ENCODE assay signal across 24 mouse cellular contexts in the genomic region with DNA sequence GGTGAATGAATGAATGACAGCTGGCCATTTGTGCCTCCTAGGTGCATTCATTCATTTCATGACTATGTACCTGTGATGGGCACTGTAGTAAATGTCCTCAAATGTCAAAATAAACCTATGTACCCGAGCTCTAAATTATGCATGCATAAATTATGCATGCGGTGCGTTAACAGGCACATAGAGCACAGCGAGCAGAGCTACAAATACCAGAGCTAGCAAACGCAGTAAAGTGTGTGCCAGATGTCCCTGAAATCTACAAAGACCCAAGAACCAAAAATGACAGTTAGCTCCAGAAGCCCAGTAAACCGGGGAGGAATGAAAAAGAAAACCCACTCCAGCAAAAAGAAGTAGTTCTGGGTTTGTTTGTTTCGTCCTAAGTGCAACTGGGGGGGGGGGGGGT. TPM values are rescaled to one million over a fixed set of nuclear protein-coding genes. Genes with fewer than 3 reads are reported as not detected.
DNase-seq lines count a peak whose midpoint lies in the region; ATAC-seq lines count a peak whose summit lies in the region.
"Had no signal": no experiment of that assay in that cellular context is flagged by ENCODE, and none has a peak within 500 bp of the region (broad histone marks: within the 10 kb centered on the region; RNA-seq: fewer than 3 reads in every experiment).

No protein-coding gene starts in this region.

- WGBS in forebrain, embryonic 12.5 days: 40% methylated on average over 7 of the region's 7 CpGs
- WGBS in forebrain, embryonic 10.5 days: 74% methylated on average over 7 of the region's 7 CpGs
- WGBS in limb, embryonic 12.5 days: 51% methylated on average over 7 of the region's 7 CpGs
- whole genome bisulfite sequencing in limb, embryonic 10.5 days: 68% methylated on average over 7 of the region's 7 CpGs
- WGBS in neural tube, embryonic 13.5 days: 37% methylated on average over 7 of the region's 7 CpGs
- WGBS in neural tube, embryonic 14.5 days: 30% methylated on average over 7 of the region's 7 CpGs
- WGBS in hindbrain, embryonic 16.5 days: 39% methylated on average over 7 of the region's 7 CpGs

- H3K36me3 ChIP-seq in forebrain, embryonic 12.5 days (replicated peaks): no peaks in the 10 kb centered on the region
- H3K36me3 ChIP-seq in forebrain, embryonic 10.5 days (replicated peaks): no peaks in the 10 kb centered on the region
- no peaks in the 10 kb centered on the region for H3K36me3 ChIP-seq in limb, embryonic 12.5 days
- no peaks in the 10 kb centered on the region for H3K36me3 ChIP-seq in limb, embryonic 10.5 days
- no peaks in the 10 kb centered on the region for H3K36me3 ChIP-seq in neural tube, embryonic 13.5 days
- no peaks in the 10 kb centered on the region for H3K36me3 ChIP-seq in neural tube, embryonic 14.5 days (ENCODE audit: control insufficient read depth, insufficient read depth, low read length)
- no peaks in the 10 kb centered on the region for H3K36me3 ChIP-seq in hindbrain, embryonic 16.5 days (ENCODE audit: control insufficient read depth, insufficient read depth, low read length)
- H3K36me3 ChIP-seq: embryonic facial prominence, embryonic 13.5 days; G1E; heart, embryonic 13.5 days; hindbrain, embryonic 15.5 days had no signal

- peak overlapping the region; percentile 68 for H3K27ac ChIP-seq in forebrain, embryonic 12.5 days
- no peak overlapping the region for H3K27ac ChIP-seq in forebrain, embryonic 10.5 days
- H3K27ac ChIP-seq in limb, embryonic 12.5 days: peak overlapping the region; percentile 35; the same call in 1 of the 2 replicates
- no peak overlapping the region for H3K27ac ChIP-seq in limb, embryonic 10.5 days
- H3K27ac ChIP-seq in neural tube, embryonic 13.5 days (replicated peaks): peak overlapping the region; percentile 46
- peak overlapping the region; percentile 55; the same call in 1 of the 2 replicates for H3K27ac ChIP-seq in neural tube, embryonic 14.5 days (ENCODE audit: low read depth, low read length)
- no peak overlapping the region for H3K27ac ChIP-seq in hindbrain, embryonic 16.5 days (ENCODE audit: low read depth, low read length)
- H3K27ac ChIP-seq: embryonic facial prominence, embryonic 13.5 days; gastrocnemius, adult 2 months; heart, embryonic 13.5 days; hindbrain, embryonic 15.5 days had no signal

- DNase-seq in forebrain, embryonic 10.5 days (ENCODE audit: extremely low spot score, low spot score): no peak
- no peak for DNase-seq in limb, embryonic 10.5 days (ENCODE audit: low spot score)
- DNase-seq in neural tube, embryonic 10.5 days (ENCODE audit: extremely low spot score, low spot score): no peak
- DNase-seq: adrenal gland, postnatal 10 days; B cell, adult 2 months; cerebellum, adult 18-20 months; cerebellum, adult 9-11 months; cerebellum, postnatal 36 days; gastrocnemius, adult 2 months; gastrocnemius, postnatal 25 days; heart, postnatal 36 days had no signal

- H3K9me3 ChIP-seq in forebrain, embryonic 12.5 days: no peaks in the 10 kb centered on the region
- no peaks in the 10 kb centered on the region for H3K9me3 ChIP-seq in forebrain, embryonic 10.5 days
- H3K9me3 ChIP-seq in limb, embryonic 12.5 days: peaks cover 6% of the 10 kb centered on the region
- no peaks in the 10 kb centered on the region for H3K9me3 ChIP-seq in limb, embryonic 10.5 days (replicated peaks)
- H3K9me3 ChIP-seq in neural tube, embryonic 13.5 days: no peaks in the 10 kb centered on the region
- no peaks in the 10 kb centered on the region for H3K9me3 ChIP-seq in neural tube, embryonic 14.5 days (ENCODE audit: control insufficient read depth, low read length)
- no peaks in the 10 kb centered on the region for H3K9me3 ChIP-seq in hindbrain, embryonic 16.5 days (ENCODE audit: control insufficient read depth, low read length)
- H3K9me3 ChIP-seq: G1E; heart, embryonic 13.5 days; hindbrain, embryonic 15.5 days had no signal

- no peak overlapping the region for H3K4me2 ChIP-seq in forebrain, embryonic 12.5 days
- H3K4me2 ChIP-seq in limb, embryonic 12.5 days: no peak overlapping the region
- H3K4me2 ChIP-seq in neural tube, embryonic 13.5 days: no peak overlapping the region
- no peak overlapping the region for H3K4me2 ChIP-seq in neural tube, embryonic 14.5 days (ENCODE audit: low read depth, low read length)
- H3K4me2 ChIP-seq in hindbrain, embryonic 16.5 days (ENCODE audit: low read length): no peak overlapping the region
- H3K4me2 ChIP-seq: embryonic facial prominence, embryonic 13.5 days; heart, embryonic 13.5 days; hindbrain, embryonic 15.5 days had no signal

- H3K9ac ChIP-seq in forebrain, embryonic 12.5 days: no peak overlapping the region
- H3K9ac ChIP-seq in limb, embryonic 12.5 days (replicated peaks): no peak overlapping the region
- no peak overlapping the region for H3K9ac ChIP-seq in neural tube, embryonic 13.5 days
- no peak overlapping the region for H3K9ac ChIP-seq in neural tube, embryonic 14.5 days (replicated peaks; ENCODE audit: low read depth, low read length)
- H3K9ac ChIP-seq in hindbrain, embryonic 16.5 days (ENCODE audit: low read depth, low read length): no peak overlapping the region; the same call in 1 of the 2 replicates
- H3K9ac ChIP-seq: embryonic facial prominence, embryonic 13.5 days; heart, embryonic 13.5 days; hindbrain, embryonic 15.5 days had no signal

- no peak overlapping the region for H3K4me3 ChIP-seq in forebrain, embryonic 12.5 days (replicated peaks)
- no peak overlapping the region for H3K4me3 ChIP-seq in forebrain, embryonic 10.5 days
- no peak overlapping the region for H3K4me3 ChIP-seq in limb, embryonic 12.5 days (replicated peaks)
- H3K4me3 ChIP-seq in limb, embryonic 10.5 days: no peak overlapping the region
- no peak overlapping the region for H3K4me3 ChIP-seq in neural tube, embryonic 13.5 days
- H3K4me3 ChIP-seq in neural tube, embryonic 14.5 days (ENCODE audit: low read depth, low read length): no peak overlapping the region
- no peak overlapping the region for H3K4me3 ChIP-seq in hindbrain, embryonic 16.5 days (ENCODE audit: low read length)
- H3K4me3 ChIP-seq: embryonic facial prominence, embryonic 13.5 days; gastrocnemius, adult 2 months; heart, embryonic 13.5 days; hindbrain, embryonic 15.5 days had no signal

- peaks cover 17% of the 10 kb centered on the region for H3K4me1 ChIP-seq in forebrain, embryonic 12.5 days
- H3K4me1 ChIP-seq in forebrain, embryonic 10.5 days: peaks cover 27% of the 10 kb centered on the region
- H3K4me1 ChIP-seq in limb, embryonic 12.5 days (replicated peaks): peaks cover 40% of the 10 kb centered on the region
- peaks cover 34% of the 10 kb centered on the region for H3K4me1 ChIP-seq in limb, embryonic 10.5 days
- peaks cover 25% of the 10 kb centered on the region for H3K4me1 ChIP-seq in neural tube, embryonic 13.5 days (replicated peaks)
- H3K4me1 ChIP-seq in neural tube, embryonic 14.5 days (ENCODE audit: control insufficient read depth, insufficient read depth, low read length): no peaks in the 10 kb centered on the region
- H3K4me1 ChIP-seq in hindbrain, embryonic 16.5 days (ENCODE audit: control insufficient read depth, insufficient read depth, low read depth, low read length): peaks cover 4% of the 10 kb centered on the region
- H3K4me1 ChIP-seq: hindbrain, embryonic 15.5 days had no signal

- no peak for ATAC-seq in forebrain, embryonic 12.5 days (ENCODE audit: low FRiP score)
- no peak for ATAC-seq in limb, embryonic 12.5 days (ENCODE audit: insufficient number of reproducible peaks, insufficient read depth, low FRiP score, low TSS enrichment, low read depth)
- ATAC-seq in neural tube, embryonic 13.5 days (ENCODE audit: low read depth): no peak
- no peak for ATAC-seq in neural tube, embryonic 14.5 days (ENCODE audit: low read depth)
- no peak for ATAC-seq in hindbrain, embryonic 16.5 days
- ATAC-seq: CD4-positive, CD25-positive, alpha-beta regulatory T cell, adult 4 months; inflammation-experienced regulatory T-cells, adult 6 months had no signal

- peaks cover 3% of the 10 kb centered on the region; the same call in 1 of the 2 replicates for H3K27me3 ChIP-seq in forebrain, embryonic 12.5 days
- no peaks in the 10 kb centered on the region for H3K27me3 ChIP-seq in forebrain, embryonic 10.5 days (ENCODE audit: poor library complexity, severe bottlenecking)
- H3K27me3 ChIP-seq in limb, embryonic 12.5 days: no peaks in the 10 kb centered on the region
- H3K27me3 ChIP-seq in limb, embryonic 10.5 days (ENCODE audit: low read depth, poor library complexity, severe bottlenecking): no peaks in the 10 kb centered on the region
- H3K27me3 ChIP-seq in neural tube, embryonic 13.5 days: no peaks in the 10 kb centered on the region; the same call in 1 of the 2 replicates
- no peaks in the 10 kb centered on the region for H3K27me3 ChIP-seq in neural tube, embryonic 14.5 days (ENCODE audit: control insufficient read depth, insufficient read depth, low read length)
- no peaks in the 10 kb centered on the region for H3K27me3 ChIP-seq in hindbrain, embryonic 16.5 days (replicated peaks; ENCODE audit: control insufficient read depth, insufficient read depth, low read length)
- H3K27me3 ChIP-seq: embryonic facial prominence, embryonic 13.5 days; heart, embryonic 13.5 days; hindbrain, embryonic 15.5 days had no signal

RNA-seq across cellular contexts. Expression of gene Grap2, which starts 29.1 kb away (rescaled TPM):
- polyA plus RNA-seq in forebrain, embryonic 12.5 days (2016; fragmentation: Nextera tagmentation; extraction: Ambion mirVana): 1.8 and 2.8 TPM in 2 replicates
- 1.4 and 1.5 TPM in 2 replicates for polyA plus RNA-seq in forebrain, embryonic 10.5 days (2016; fragmentation: Nextera tagmentation; extraction: Ambion mirVana)
- polyA plus RNA-seq in limb, embryonic 12.5 days (2016; fragmentation: Nextera tagmentation; extraction: Ambion mirVana): 1.8 and 2.9 TPM in 2 replicates
- polyA plus RNA-seq in limb, embryonic 10.5 days (2016; fragmentation: Nextera tagmentation; extraction: Ambion mirVana): 0.45 and 1.3 TPM in 2 replicates
- polyA plus RNA-seq in neural tube, embryonic 13.5 days (2015; fragmentation: Nextera tagmentation; extraction: Ambion mirVana): 0.50 and 0.83 TPM in 2 replicates
- polyA plus RNA-seq in neural tube, embryonic 14.5 days (2014; fragmentation: Nextera tagmentation; extraction: Ambion mirVana): 0.32 and 0.37 TPM in 2 replicates
- 0.27 and 0.31 TPM in 2 replicates for polyA plus RNA-seq in hindbrain, embryonic 16.5 days (2015; fragmentation: Nextera tagmentation; extraction: Ambion mirVana)

RNA-seq across cellular contexts. Expression of gene Enthd1, which starts 36.5 kb away (rescaled TPM):
- not detected in 2 replicates for polyA plus RNA-seq in forebrain, embryonic 12.5 days (2016; fragmentation: Nextera tagmentation; extraction: Ambion mirVana)
- not detected in 2 replicates for polyA plus RNA-seq in forebrain, embryonic 10.5 days (2016; fragmentation: Nextera tagmentation; extraction: Ambion mirVana)
- not detected in 2 replicates for polyA plus RNA-seq in limb, embryonic 12.5 days (2016; fragmentation: Nextera tagmentation; extraction: Ambion mirVana)
- polyA plus RNA-seq in limb, embryonic 10.5 days (2016; fragmentation: Nextera tagmentation; extraction: Ambion mirVana): not detected in 2 replicates
- not detected in 2 replicates for polyA plus RNA-seq in neural tube, embryonic 13.5 days (2015; fragmentation: Nextera tagmentation; extraction: Ambion mirVana)
- polyA plus RNA-seq in neural tube, embryonic 14.5 days (2014; fragmentation: Nextera tagmentation; extraction: Ambion mirVana): not detected in 2 replicates
- polyA plus RNA-seq in hindbrain, embryonic 16.5 days (2015; fragmentation: Nextera tagmentation; extraction: Ambion mirVana): not detected in 2 replicates
- polyA plus RNA-seq: embryonic facial prominence, embryonic 13.5 days; G1E; heart, embryonic 13.5 days; heart, postnatal 0 days; hindbrain, embryonic 11.5 days; hindbrain, embryonic 15.5 days had no signal

Comparison
In these comparisons a context has a peak if more than half of its experiments do, and no peak if none do; other contexts are left out.
1. H3K27ac ChIP-seq: peak in forebrain, embryonic 12.5 days (single experiment), limb, embryonic 12.5 days (single experiment), neural tube, embryonic 13.5 days (single experiment) and neural tube, embryonic 14.5 days (single experiment); none in forebrain, embryonic 10.5 days (single experiment), limb, embryonic 10.5 days (single experiment) and hindbrain, embryonic 16.5 days (single experiment).